Mouse (Mus musculus) layer of hippocampus, postnatal 10 days (tissue): ENCODE results near the gene Hdac8. TPM values are rescaled to one million over a fixed set of nuclear protein-coding genes. Genes with fewer than 3 reads are reported as not detected.

Experiments
- DNase-seq, 2 experiments: peaks; one replicate each; pipeline ENCODE4 v3.0.0; 2021; ENCODE audit warnings: low spot score in 2 of 2
- total RNA-seq, 2 experiments: library from RNA; stranded (reverse); gene quantifications; 2 replicates each; pipeline ENCODE4 v1.2.3; 2021

Hdac8 gene
- total RNA-seq, 2 experiments from 2014 or later: 14.5 to 16.2 TPM

DNA sequence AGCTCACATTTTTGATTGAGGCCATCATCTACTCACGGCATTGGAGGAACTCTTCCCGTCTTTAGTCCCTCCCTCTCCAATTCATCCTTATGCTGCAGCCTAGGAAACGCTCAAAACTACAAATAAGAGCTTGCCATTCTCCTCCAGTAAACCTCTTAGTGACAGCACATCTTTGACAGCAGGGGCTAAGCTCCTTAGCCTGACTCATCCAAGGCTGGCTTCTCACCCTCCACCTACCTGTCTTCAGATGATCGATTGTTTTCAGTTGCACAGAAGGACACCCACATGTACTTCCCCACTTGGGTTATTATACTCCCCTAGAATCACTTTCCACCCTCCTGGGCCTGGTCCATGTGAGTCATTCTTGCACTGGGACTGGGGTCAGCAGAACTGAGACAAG is 163.5 kb downstream of the Hdac8 start:
- no peak for DNase-seq

DNA sequence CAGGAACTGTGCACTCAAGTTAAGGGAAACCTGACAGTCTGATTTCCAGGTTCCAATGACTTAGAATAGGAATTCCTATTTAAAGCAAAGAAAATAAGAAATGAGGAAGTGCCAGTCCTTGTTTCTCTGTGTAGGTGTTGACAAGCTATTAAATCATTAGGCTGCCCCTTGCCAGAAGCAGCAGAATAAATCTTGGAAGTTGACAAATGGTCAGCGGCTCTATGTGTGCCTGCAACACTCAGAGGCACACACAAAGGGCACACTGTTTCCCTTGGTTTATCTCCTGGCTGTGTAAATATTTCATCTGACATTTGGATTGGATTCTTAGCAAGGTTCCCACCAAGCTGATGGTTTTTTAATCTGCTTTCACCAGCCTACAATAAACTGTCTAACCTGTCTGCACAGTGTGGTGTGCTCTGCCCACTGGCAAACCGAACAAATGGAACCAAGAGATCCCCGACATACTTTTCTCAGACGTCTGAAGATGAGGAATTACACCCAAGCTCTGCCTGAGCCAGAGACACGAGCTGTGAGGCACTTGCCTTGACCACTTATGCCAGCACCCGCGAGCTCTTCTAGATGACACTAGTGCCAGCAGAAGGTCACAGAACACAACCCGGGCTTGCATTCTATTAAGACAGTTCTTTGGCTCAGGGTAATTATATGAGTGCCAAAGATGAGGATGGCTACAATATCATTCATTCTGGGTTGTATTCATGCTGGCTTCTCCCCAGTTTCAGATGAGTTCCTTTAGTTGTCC is 165.6 kb downstream of the Hdac8 start:
- no peak for DNase-seq

DNA sequence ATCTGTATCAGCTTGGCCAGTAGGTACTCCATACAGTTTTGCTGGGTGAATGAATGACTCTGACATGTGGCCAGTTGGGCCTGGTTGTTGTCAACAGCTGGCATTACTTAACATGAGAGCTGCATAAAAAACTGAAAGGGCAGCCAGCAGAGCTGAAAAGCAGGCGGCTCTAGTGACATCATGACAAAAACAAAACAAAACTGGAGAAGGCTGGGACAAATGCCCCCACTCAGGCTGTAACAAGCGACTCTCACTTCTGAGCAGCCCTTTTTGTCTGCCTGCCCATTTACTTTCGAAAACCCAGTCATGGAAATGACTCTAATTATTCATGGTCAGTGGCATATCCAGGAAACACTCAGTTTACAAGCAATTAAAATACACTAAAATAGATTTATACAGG is 185.5 kb downstream of the Hdac8 start:
- DNase-seq: no peak

DNA sequence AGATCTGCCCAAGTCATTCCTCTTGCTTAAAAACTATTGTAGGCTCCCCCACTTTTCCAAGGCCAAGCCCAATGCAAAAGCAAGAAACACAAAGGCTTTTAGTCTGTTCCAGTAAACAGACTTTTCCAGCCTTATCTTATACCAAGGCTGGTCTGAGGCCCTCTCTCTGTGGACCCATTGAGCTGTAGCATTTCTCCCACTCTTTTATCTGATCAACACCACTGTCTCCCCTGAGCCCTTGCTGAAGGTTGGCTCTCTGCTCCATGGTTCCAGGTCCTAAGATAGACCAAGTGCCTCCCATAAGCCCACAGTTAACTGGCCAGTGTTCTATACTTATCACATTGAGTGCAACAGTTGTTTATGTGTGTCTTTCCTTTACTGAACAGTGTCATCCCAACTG is 185.9 kb downstream of the Hdac8 start:
- no peak for DNase-seq

DNA sequence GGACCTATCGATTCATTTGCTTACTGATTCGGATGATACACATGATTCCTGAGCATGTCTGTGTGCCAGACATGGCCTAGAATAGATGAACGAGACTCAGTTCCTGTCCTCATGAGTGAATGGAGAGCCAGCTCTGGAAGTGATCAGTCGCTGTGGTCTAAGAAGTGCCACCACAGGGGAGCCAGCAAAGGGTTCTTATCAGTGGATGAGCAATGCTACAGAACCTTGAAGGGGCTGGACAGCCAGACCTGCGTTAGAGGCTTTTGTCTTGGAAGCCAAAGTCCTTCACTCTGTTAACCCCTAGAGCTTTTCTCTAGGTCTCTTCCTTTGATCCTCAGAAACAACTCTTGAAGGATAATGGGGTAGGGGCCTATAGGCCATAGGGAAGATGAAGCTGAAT is 186.4 kb downstream of the Hdac8 start:
- no peak for DNase-seq

DNA sequence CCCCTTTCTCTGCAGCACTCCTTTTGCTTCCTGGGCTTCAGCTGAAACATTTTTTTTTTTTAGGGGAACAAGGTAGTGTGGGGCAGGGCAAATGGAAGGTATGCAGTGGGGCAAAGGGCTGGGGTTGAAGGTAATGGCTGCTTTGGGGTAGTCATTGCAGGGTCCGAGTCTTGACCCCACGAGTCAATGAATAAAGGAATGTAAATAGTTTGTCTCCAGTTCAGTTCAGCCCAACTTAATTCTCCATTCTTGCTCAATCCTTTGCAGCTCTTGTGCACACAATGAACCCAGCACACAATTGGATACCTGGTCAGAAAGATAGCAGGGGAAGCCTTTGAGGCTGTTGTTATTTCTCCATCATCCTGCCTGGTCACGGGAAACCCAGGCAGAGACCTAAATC is 194.0 kb downstream of the Hdac8 start:
- no peak for DNase-seq

DNA sequence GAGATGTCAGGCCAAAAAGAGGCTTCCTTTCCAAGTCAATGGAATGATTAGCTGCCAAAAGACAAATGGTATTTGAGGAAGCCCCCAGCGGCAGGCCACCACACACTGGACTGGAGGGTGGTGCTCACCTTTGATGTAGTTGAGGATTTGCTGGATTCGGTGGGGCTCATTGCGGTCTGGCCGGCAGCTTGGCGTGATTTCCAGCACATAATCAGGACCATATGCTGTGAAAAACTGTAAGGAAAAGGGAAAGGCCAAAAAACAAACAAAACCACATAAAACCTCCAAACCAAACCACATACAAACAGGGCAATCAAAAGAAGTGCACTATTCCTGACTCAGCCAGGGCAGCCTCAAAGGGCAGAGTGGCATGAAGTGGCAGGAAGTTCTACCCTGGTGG is 197.6 kb downstream of the Hdac8 start:
- no peak for DNase-seq

DNA sequence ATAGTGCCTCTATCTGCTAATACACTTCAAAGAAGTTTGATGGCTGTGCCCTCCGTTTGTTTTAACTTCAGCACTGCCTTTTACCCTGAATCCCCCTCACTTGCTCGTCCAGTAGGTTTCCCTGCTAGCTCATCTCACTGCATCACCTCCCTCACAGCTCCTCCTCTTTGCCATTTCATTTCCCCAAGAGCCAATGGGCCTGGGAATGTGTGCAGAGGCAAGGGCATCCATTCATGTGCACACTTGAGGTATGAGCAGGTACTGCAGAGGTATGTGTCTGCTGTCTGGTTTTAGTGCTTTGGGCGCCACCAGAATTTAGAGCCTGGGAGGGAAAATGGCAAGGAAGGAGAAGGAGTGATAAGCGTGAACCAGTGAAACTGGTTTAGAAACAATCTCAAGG is 199.4 kb downstream of the Hdac8 start:
- no peak for DNase-seq

DNA sequence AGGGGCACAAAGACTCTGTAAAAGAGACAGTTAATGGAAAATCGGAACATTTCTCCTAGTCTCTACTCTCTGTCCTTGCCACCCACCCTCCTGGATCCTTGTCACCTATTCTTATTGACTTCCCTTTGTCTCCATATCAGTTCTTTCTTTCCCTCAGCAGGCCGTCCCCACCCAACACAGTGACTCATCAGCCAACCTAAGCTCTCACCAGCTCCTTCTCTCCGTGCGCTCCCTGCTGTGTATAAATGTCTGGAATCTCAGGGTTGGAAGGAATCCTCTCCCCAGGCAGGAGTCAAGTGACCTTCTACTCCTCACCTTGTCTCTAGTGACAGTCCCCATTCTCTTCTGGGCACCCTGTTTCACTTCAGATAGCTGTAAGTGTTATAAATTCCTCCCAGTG is 200.2 kb downstream of the Hdac8 start:
- no peak for DNase-seq

DNA sequence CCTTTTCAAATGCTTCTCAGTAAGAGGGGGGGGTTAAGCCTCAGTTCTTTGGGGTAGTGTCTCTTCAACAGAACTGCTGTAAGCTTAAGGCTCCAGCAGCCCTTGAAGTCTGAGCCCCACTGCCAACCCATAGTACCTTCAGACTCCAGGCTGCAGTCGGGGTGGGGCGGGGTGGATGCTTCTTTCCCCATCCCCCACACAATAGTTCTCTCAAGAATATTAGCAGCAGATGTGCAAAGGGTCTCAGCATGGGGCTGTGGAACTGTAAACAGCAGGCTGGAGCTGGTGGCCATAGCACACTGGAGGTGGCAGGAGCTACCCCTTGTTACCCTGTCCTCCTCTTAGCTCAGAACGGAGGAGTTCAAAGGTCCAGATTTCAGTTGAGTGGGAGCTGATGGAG is 202.7 kb downstream of the Hdac8 start:
- DNase-seq: no peak

DNA sequence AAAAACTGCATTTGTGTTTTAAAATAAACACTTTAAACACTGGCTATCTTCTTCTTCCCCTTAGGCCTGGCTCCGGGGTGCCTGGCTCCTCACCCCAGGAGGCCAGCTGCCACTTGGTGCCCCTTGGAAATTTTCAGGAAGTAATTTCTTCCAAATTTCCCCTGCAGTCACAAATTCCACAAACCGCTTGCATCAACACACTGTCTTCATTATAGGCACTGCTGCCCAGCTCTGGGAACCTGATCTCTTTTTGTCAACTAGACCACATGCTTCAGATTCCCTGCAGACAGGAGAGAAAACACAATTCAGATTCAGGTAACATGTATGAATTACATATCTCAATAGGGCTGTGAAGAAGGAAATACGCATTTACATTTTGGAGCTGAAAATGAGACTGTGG is 220.3 kb downstream of the Hdac8 start:
- DNase-seq: no peak

DNA sequence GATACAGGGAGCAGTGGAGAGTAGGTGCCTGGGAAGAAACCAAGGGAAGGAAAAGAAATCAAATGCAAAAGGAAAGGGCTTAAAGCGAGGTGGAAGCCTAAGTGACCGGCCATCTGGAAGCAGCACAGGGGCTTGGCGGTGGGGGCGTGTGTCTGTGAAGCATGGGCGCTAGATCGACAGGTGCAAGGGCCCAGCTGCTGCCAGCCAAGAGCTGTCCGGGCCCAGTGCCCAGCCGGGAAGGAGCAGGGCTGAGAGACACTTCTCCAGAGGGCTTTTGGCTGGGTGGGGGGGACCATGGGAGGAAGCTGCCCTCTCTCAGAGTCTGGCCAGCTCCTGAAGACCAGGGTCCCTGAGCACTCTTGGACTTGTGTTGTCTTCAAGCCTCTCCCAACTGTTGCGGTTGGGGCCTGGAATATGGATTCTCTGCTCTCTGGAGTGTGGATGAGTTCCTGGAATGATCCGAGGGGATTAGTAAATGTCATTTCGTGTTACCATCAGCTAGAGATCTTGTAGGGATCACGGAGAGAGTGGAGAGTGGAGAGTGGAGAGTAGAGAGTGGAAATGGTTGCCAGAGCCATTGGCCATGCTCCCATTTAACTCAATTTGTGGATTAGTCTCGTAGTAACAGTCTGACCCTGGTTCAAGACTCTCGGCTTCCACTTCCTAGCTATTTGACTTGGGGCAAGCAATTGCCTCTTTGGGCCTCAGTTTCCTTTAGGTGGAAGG is 242.4 kb downstream of the Hdac8 start:
- DNase-seq: no peak

DNA sequence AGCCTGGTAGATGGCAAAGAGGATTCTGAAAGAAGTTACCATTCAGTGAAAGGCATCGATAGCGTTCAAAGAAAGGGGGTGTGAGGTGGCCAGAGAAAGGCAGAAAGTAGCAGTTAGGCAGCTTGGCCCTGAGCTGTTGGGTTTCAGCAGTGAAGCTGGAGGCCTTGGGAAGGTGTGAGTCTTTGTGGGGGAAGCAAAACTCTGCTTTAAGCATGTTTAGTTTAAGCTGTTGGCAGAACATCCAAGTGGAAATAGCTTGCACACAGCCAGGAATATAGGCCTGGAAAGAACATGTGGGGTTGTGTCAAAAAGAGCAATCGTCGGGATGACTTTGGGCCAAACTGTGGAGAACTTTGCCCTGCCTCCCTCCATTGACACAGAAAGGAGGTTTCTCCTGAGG is 245.4 kb downstream of the Hdac8 start:
- DNase-seq: no peak

DNA sequence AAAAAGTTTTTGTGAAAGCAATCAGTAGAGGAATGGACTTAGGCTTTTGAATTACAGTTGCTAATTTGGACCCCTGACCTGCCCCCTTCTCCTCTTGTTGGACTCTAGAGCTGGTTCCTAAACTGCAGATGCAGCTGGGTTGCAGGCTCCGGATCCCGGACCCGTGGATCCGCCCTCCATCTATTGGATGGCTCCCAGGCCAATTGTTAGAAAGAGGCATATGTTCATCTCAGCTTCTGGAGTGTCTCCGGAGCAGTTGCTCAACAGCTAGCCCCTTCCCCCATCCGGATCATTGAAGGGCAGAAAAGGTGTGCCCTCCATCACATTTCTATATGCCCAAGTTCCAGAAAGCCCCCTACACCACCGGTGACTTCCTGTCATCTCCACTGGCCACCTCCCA is 251.3 kb downstream of the Hdac8 start:
- DNase-seq: peak; percentile 21 to 42

DNA sequence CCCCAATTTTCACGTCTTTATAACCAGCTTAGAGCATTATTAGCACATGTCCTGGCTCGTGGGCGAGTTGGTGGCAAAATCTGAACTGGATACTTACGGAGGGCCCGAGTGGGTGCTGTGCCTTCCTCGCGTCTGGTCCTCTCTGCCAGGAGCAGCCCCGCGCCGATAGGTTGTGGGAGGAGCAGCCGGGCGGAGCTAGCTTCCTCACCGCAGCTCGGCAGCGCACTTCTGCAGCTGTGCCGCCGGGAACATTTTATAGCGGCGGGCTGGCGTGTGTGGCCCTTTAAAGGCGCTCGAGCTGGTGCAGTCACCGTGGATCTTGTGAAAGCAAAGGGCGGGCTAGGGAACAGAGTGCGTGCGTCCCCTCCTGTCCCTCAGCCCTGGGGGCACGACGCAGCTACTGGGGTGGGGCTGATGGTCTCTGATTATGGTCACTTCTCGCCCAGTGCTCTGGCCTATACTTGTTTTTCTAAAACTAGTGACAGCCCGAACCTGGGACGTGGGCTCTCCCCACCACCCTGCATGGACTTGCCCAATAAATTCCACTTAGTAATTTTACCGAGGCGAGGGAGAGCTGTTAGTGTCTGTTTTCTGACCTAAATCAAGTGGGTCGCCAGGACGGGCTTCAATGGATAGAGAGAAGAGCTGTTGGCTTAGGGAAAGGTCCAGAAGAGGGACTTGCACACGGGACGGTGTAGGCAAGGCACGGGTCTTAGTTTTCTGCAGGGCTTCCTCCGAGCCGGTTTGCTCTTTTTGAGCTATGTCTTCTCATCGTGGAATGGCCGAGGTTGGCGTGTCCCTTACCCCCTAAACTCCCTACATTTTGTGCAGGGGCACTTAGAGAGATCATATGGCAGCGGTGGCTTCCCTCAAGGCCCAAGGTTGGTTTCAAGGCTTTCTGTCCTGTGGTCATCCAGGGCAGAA is 253.0 kb downstream of the Hdac8 start, which contains the start of gene Cited1:
Gene Cited1, minus strand, starts transcription at position 245 of the 924 bp plus-strand sequence.
- DNase-seq: peak; percentile 38 to 51

DNA sequence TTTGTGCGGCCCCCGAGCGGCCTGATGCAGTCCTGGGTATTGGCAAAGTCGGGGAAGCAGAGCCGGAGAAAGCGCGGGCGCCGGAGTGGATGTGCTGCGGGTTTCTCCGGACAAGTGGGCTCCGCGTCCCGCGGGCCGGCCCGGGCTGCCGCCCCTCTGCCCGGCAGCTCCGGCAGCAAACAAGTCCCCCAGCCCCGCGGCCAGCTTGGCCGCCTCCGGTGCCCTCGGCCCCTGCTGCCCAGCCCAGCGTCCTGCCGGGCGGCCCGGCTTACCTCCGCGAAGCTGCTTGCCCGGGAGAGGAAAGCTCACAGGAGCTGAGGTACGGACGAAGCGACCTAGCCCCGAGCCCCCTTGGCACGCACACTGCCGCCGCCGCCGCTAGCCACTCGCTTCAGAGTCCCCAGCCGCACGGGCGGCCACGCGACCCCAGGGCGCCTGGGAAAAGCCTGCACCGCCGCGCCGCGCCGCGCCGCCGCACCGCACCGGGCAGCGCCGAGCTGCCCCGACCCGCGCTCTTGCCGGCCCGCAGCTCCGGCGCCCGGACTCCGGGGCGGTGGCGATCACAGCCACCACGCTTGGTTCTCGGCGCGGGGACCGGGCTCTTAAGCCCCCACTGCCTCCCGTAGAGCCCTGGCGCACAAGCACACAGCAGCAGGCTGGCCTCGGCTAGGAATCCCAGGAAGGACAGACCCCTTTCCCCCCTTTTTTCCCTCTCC is 253.8 kb downstream of the Hdac8 start:
- DNase-seq: peak; percentile 4 to 16

DNA sequence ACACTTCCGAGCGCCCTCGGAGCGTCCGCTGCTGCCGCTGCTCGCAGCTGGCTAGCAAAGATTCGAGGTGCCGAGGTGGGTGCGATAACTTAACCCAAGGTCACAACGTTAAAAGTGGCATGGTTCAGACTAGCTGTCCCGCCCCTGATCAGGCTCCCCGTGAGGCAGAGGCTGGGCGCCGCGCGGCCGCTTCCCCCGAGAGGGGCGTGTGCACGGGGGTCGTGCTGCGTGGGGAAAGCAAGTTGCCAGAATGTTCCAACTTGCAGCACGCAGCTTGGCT is 254.3 kb downstream of the Hdac8 start:
- no peak for DNase-seq

DNA sequence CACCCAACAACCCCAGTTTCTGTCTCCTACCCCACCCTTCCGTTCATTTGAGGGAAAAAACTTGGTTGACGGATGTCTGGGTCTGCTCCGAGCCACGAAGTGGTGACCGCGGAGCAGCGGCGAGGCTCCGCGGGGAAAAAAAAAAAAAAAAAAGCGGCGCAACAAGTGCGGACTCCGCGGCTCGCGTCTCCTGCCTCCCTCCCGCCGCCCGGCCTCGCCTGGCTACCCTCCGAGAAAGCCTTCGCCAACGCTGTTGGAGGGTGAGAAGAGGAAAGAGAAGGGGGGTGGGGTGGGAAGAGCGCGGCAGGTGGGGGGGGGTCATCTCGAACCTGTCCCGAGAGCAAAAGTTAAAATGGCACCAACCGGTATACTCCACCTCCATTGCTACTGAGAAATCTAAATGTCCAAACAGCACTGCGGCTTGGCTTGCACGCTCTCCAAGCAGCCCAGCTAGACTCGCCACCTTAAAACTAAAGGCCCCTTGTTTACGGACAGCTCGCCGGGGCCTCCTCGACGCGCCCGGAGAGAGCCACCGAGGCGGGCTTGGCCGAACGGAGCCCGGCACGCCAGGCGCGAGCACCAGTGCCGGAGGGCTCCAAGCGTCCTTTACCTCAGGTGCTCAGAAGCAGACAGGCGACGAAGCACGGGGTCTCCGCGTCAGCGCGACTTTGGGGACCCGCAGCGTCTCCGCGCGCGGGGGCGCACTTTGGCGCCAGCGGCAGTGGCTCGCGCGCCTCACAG is 254.8 kb downstream of the Hdac8 start:
- peak in 1 of 2 experiments; percentile 15 for DNase-seq

DNA sequence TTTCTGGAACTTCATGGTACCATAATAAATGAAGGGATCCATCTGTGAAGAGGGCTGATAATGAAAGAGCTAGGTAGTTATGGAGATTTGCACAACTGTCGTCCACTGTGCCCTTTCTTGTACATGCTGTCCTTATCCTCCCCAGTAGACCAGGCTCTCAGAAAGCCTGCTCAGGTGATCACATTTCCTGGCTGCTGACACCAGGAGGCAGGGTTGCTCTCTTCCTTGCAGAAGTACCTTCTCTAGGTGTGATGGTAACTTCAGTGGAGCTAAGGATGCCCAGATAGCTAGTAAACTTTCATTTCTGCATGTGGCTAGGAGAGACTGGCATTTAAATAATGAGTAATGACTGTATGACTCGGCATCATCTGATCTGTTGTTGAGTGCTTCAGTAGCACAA is 260.8 kb downstream of the Hdac8 start:
- no peak for DNase-seq
